Mouse (Mus musculus) G1E (cell line): Measurements from ENCODE around the gene March4. TPM values are rescaled to one million over a fixed set of nuclear protein-coding genes. Genes with fewer than 3 reads are reported as not detected.

Experiments used
- ATAC-seq: 2 replicates; pipeline ENCODE4 v1.8.0; 2016; ENCODE audit warnings: mild to moderate bottlenecking; ENCODE audit not compliant: insufficient number of reproducible peaks, poor library complexity, low FRiP score, severe bottlenecking; ENCODE audit errors: extremely low read depth
- DNase-seq: peaks from one replicate; pipeline ENCODE4 v3.0.0; 2012; ENCODE audit warnings: low spot score
- H3K27me3 ChIP-seq: 2 replicates; pipeline ENCODE4 v1.6.1; 2012; ENCODE audit warnings: mild to moderate bottlenecking, low read length, inconsistent platforms; ENCODE audit not compliant: insufficient read depth
- H3K36me3 ChIP-seq: replicated peaks from 2 replicates; pipeline ENCODE3; 2012; ENCODE audit warnings: mild to moderate bottlenecking, inconsistent platforms
- H3K4me1 ChIP-seq: 2 replicates; pipeline ENCODE4 v1.6.1; 2012; ENCODE audit warnings: low read depth, low read length, inconsistent platforms, mixed read lengths; ENCODE audit not compliant: insufficient read depth
- H3K4me3 ChIP-seq: 2 replicates; pipeline ENCODE4 v1.5.1; 2012; ENCODE audit warnings: low read depth, mild to moderate bottlenecking, inconsistent platforms, low read length, moderate library complexity, mixed read lengths
- H3K9me3 ChIP-seq: replicated peaks from 2 replicates; pipeline ENCODE4 v1.6.1; 2012; ENCODE audit warnings: inconsistent platforms
- CTCF ChIP-seq: IDR thresholded peaks from 2 replicates; pipeline ENCODE4 v1.5.1; 2012; ENCODE audit warnings: low read depth, low read length, inconsistent platforms, mixed read lengths
- GATA1 ChIP-seq: IDR thresholded peaks from 2 replicates; pipeline ENCODE4 v1.6.1; 2012; ENCODE audit warnings: borderline replicate concordance, low read length, inconsistent platforms, mixed read lengths
- GATA2 ChIP-seq: IDR thresholded peaks from 2 replicates; pipeline ENCODE4 v1.6.1; 2012; ENCODE audit warnings: low read depth, low read length, inconsistent platforms, borderline replicate concordance
- POLR2AphosphoS5 ChIP-seq: IDR thresholded peaks from 2 replicates; pipeline ENCODE4 v1.6.1; 2012; ENCODE audit warnings: low read depth, low read length, inconsistent platforms; ENCODE audit not compliant: insufficient replicate concordance
- TAL1 ChIP-seq: conservative IDR thresholded peaks from 2 replicates; pipeline ENCODE4 v1.6.1; 2012; ENCODE audit warnings: low read depth, low read length, inconsistent platforms, mixed read lengths
- polyA plus RNA-seq: library from polyadenylated mRNA; stranded (reverse); fragments of >175 nt; gene quantifications from 2 replicates; pipeline ENCODE4 v1.2.3, GENCODE M21; 2012
- total RNA-seq, 2 experiments: library from RNA; stranded (forward) in 1 of 2; stranded (reverse) in 1 of 2; fragments of 200-1000 nt in 1 of 2; fragments of >200 nt in 1 of 2; fragmentation: Nextera tagmentation in 1 of 2; gene quantifications; 2 replicates each; pipeline ENCODE4 v1.2.3; 2014 to 2017

Gene March4
- total and polyA plus RNA-seq, 3 experiments: 0.05 TPM; not detected in 2

GRCm38 (mm10) chr1:72532926-72533325, 3.8 kb downstream of the March4 start:
- H3K4me1 ChIP-seq: no peaks in the 10 kb centered on the region
- no peaks in the 10 kb centered on the region for H3K9me3 ChIP-seq
- H3K27me3 ChIP-seq: peaks cover 10% of the 10 kb centered on the region; the same call in 1 of the 2 replicates
- TF ChIP-seq GATA1 (no peak), CTCF (no peak), GATA2 (no peak), TAL1 (no peak), POLR2AphosphoS5 (no peak)
- H3K4me3 ChIP-seq: no peak overlapping the region
- no peaks in the 10 kb centered on the region for H3K36me3 ChIP-seq
- DNase-seq: no peak
- no peak for ATAC-seq

- DNase-seq (no peak), ATAC-seq (no peak)
- Histone ChIP-seq H3K36me3 (no peaks in the 10 kb centered on the region), H3K4me3 (no peak overlapping the region), H3K27me3 (no peaks in the 10 kb centered on the region), H3K4me1 (no peaks in the 10 kb centered on the region), H3K9me3 (no peaks in the 10 kb centered on the region)
- TF ChIP-seq GATA2 (no peak), CTCF (no peak), GATA1 (no peak), POLR2AphosphoS5 (no peak), TAL1 (no peak)
These were observed 6.1 kb downstream of the March4 start for GRCm38 (mm10) chr1:72530516-72531196.

- Histone ChIP-seq H3K4me3 (no peak overlapping the region), H3K27me3 (no peaks in the 10 kb centered on the region), H3K36me3 (no peaks in the 10 kb centered on the region), H3K4me1 (no peaks in the 10 kb centered on the region), H3K9me3 (no peaks in the 10 kb centered on the region)
- no peak for ATAC-seq
- no peak for DNase-seq
- TF ChIP-seq GATA1 (no peak), TAL1 (no peak), POLR2AphosphoS5 (no peak), CTCF (no peak), GATA2 (no peak)
These were observed 7.5 kb downstream of the March4 start for GRCm38 (mm10) chr1:72529192-72529591.

DNA sequence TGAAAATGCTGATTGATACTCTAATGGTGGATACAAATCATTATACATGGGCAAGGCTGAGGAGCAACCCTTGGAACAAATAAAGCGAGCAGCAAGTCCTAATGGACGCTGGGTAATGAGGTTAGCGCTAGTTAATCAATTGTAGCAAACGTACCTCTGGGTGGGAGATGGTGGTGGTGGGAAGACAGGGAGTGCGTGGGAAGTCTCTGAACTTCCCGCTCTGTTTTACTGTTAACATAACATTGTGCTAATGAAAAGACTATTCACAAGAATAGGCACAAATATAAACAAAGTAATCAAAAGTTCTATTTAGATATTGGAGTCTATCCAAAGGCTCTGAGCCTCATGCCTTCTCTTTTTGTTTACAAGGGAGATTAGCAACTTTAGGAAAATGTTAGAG, 13.1 kb downstream of the March4 start:
- H3K4me3 ChIP-seq: no peak overlapping the region
- H3K27me3 ChIP-seq: no peaks in the 10 kb centered on the region
- TF ChIP-seq TAL1 (no peak), POLR2AphosphoS5 (no peak), GATA2 (no peak), GATA1 (no peak), CTCF (no peak)
- no peaks in the 10 kb centered on the region for H3K4me1 ChIP-seq
- DNase-seq: no peak
- H3K36me3 ChIP-seq: no peaks in the 10 kb centered on the region
- H3K9me3 ChIP-seq: no peaks in the 10 kb centered on the region
- ATAC-seq: no peak

DNA sequence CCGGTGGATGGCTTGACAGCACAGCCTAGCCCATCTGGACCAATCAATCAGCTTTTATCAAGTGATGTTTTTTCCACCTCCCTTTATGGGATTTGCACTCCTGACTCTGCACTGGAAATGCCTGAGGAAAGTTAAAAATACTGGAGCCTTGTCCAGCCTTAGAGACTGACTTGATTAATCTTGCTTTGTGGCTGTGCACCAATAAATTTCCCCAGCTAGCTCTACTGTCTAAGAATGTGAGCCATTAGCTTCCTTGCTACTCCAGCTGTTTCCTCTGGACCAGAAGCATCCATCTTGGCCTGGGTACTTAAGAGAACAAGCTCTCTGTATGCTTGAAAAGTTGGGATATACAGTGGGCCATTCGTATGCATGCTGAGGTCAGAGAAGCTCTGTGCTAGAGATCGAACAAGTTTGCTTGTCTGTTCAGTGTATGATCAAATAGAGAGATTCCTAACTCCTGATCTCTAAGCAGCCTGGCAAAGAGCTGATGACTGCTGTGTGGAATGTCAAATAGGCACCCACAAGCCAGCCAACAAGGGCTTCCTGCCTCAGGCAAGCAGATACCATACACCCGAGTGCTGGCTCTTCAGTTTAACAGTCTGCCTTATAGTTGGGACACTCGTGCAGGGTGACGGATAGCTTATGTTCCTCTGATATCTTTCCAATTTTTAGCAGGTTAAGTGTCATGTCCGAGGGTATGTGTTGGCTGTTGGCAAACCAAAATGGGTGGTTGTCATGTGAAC, 25.8 kb downstream of the March4 start:
- H3K27me3 ChIP-seq: no peaks in the 10 kb centered on the region
- no peaks in the 10 kb centered on the region for H3K4me1 ChIP-seq
- DNase-seq: no peak
- TF ChIP-seq CTCF (no peak), GATA1 (no peak), TAL1 (no peak), GATA2 (no peak), POLR2AphosphoS5 (no peak)
- H3K9me3 ChIP-seq: no peaks in the 10 kb centered on the region
- H3K36me3 ChIP-seq: no peaks in the 10 kb centered on the region
- ATAC-seq: no peak
- H3K4me3 ChIP-seq: no peak overlapping the region

- no peak for DNase-seq
- Histone ChIP-seq H3K4me3 (no peak overlapping the region), H3K9me3 (no peaks in the 10 kb centered on the region), H3K27me3 (no peaks in the 10 kb centered on the region), H3K4me1 (no peaks in the 10 kb centered on the region), H3K36me3 (no peaks in the 10 kb centered on the region)
- ATAC-seq: no peak
- no peak for TF ChIP-seq POLR2AphosphoS5
- TF ChIP-seq CTCF: no peak
- TF ChIP-seq GATA2: no peak
- no peak for TF ChIP-seq GATA1
- no peak for TF ChIP-seq TAL1
These were observed 27.2 kb downstream of the March4 start for GRCm38 (mm10) chr1:72509551-72509950.
